Mouse (Mus musculus) lung, adult 2 months (tissue): ENCODE results near the gene Crybg2.
A peak's percentile ranks its signal among the peaks of the same experiment; 100 is the strongest.

ENCODE experiments used
- CTCF ChIP-seq: fragments of 200-500 bp; IDR thresholded peaks from 2 replicates; pipeline ENCODE4 v1.5.1; 2011; ENCODE audit warnings: mild to moderate bottlenecking, low read length, control low read depth; ENCODE audit not compliant: insufficient read depth
- POLR2A ChIP-seq: fragments of 200-500 bp; IDR thresholded peaks from 2 replicates; pipeline ENCODE4 v1.6.1; 2011; ENCODE audit warnings: low read depth, mild to moderate bottlenecking, control low read depth, low read length, borderline replicate concordance; ENCODE audit errors: extremely low read depth

DNA sequence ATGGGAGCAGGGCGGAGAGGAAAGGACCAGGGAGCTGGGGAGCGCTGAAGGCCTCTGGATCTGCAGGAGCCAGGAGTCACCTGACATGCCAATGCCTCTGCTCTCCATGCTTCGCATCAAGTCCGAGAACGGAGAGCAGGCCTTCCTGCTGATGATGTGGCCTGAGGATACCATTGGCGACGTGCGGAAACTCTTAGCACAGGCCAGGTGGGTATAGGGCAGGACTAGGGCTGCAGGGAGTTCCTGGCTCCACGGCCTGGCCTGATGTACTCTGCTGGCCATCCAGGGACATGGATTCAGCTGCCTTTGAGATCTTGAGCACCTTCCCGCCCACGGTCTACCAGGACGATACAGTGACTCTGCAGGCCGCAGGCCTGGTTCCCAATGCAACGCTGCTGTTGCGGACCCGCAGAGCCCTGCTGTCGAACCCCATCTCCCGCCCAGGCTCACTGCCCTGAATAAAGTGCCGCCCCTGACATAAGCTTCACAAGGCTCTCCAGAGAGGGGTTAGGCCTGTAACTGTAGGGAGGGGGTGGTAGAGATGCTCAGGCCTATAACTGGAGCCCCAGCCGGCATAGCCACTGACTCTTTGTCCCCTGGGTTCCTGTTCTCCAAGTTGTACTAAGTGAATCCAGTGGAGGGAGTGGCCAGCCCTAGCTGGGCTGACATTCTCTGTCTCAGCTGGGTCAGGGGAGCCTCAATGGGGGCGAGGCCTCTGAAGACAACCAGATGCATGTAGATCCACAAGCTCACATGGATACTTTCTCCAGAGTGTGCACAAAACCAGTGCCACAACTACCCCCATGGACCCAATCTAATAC lies 65.9 kb downstream of the Crybg2 start:
- TF ChIP-seq CTCF (no peak), POLR2A (0 out of 2 replicates have a peak, but pooled peaks have one; percentile 10)
